Mouse (Mus musculus): ENCODE results near the gene S100a16.

The S100a16 gene

DNA sequence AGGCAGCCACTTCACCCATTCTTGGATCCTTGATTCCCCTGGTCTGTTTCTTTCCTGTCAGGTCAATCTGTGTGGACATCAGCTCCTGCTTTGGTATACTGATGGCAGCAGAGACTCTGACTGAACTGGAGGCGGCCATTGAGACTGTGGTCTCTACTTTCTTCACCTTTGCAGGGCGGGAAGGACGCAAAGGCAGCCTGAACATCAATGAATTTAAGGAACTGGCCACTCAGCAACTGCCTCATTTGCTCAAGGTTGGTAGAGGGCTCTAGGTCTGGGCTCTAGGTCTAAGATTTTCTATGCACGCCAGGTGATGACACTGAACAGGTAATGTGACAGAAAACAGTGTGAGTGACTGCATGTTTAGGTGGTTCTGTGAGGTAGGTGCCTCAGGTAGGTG lies 21.3 kb upstream of the S100a16 start:
- intact Hi-C loops (cut with DNase I), result no loop called here

DNA sequence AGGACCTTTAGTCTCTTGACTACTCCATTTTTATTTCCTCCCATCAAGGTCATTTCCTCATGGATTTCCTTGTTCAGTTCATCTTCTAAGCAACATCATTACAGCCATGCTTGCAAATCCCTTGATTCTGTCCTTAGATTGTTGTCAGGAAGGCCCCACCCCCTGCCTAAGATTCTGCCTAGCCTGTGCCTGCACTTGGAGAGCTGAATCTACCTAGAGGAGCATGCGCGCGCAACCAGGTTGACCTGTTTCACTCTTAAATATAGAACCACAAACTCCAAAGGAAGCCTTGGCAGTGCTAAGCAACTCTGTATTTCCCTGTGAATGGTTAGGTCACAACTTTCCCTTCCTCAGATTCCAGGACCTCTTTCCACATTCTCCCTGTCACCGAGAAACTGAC lies 19.3 kb upstream of the S100a16 start:
- intact Hi-C loops (cut with DNase I), result no loop called here

DNA sequence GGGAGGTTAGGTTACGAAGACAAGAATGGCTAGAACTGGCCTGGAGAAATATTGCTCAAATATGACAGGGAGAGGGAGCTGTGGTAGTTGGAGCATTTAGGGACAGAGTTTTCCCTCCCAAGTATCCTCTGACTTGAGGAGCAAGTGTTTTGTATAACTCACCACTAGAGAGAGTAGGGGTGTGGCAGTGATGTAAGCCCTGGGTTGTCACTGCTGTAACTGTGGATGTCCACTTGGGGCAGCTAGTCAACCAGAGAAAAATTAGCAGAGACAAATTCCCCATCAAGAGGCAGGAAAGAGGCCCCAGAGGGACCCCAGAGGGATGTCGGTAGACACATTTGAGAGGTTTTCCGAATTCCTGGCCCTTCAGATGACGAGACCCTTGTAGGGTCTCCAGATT lies 11.6 kb upstream of the S100a16 start:
- intact Hi-C loops (cut with DNase I), result loop anchor here (2.0 to 5.0 kb wide), 2 partner anchors 57 to 91 kb away; no protein-coding TSS in a partner anchor

DNA sequence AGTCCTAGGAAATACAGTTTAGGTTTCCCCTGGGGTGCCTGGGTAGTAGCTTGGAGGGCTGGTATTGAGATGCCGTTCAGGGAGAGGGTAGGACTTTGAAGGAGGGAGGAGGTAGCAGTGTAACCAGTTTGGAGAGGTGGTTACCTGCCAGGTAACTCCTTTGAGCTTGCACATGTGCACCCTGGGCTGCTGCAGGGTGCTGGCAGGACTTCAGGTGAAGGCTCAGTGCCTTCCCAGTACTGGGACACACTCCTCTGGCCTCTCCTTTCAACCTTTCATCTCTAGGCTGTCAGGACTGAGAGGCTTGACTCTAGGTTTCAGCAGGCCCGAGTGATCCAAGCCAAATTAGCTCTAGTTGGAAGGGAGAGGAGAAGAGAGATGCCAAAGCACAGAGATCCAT lies 11.0 kb upstream of the S100a16 start:
- intact Hi-C loops (cut with DNase I), result loop anchor here (5.0 kb wide), 1 partner anchor 56 kb away; no protein-coding TSS in a partner anchor

DNA sequence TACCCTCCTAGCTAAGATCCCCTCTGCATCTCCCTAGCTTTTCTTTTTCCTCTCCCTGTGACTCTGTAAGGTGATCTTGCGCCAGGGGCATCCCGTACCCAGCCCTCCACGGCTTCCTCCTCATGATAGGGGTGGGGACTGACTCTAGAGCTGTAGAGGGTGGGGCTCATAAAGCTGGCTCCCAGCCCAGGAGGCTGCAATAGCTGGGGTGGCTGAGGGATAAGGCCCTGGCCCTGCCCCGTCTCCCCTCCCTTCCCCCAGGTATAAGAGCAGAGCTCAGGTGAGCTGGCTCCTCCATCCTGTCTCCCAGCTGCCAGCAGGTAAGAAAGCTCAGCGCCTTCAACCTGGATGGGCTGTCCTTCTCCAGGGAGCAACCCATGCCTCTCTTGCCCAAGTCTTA lies 10.5 kb upstream of the S100a16 start, which contains the start of gene S100a14:
TSS of gene S100a14 (plus strand) at position 277 of the 400 bp plus-strand sequence.
- intact Hi-C loops (cut with DNase I), result loop anchor here (5.0 kb wide), 1 partner anchor 56 kb away; no protein-coding TSS in a partner anchor

DNA sequence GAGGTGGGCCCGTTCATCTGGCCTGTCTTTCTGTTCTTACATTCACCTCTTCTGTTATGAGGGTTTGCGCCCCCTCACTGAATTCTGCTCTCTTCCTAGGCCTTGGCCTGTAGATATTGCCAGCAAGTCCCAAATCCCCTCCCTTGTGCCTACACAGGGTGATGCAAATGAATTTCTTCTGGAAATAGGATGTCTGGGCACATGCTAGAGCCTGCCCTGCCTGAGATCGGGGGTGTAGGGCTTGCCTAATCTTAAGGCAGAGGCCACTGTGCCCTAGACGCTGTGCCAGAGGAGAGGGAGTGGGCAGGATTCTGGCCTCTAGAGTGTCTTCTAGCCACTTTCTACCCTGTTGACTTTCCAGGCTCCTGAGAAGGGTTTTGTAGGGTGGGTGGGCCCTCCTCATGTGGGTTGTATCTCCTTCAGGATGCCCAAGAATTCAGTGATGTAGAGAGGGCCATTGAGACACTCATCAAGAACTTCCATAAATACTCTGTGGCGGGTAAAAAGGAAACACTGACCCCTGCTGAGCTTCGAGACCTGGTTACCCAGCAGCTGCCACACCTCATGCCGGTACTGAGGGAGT lies 9.7 kb upstream of the S100a16 start:
- intact Hi-C loops (cut with DNase I), result loop anchor here (5.0 kb wide), 1 partner anchor 55 kb away; no protein-coding TSS in a partner anchor

DNA sequence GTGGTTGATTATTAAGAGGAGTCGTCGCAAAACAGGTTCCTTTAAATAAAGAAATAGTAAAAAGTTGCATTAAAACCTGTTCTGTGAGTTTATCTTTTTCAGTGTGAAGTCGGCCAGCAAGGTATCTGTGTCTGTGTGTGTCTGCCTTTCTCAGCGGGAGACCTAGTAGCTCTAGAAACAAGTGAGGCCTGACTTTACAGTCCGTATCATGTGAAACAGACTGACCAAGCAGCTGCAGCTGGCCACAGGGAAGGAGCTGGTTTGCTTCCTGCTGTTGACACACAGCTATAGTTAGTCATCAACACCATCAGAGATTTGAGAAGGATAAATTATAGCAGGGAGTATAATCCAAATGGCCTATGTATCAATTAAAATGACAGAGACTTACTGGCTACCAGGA lies 5.3 kb upstream of the S100a16 start:
- intact Hi-C loops (cut with DNase I), result no loop called here

DNA sequence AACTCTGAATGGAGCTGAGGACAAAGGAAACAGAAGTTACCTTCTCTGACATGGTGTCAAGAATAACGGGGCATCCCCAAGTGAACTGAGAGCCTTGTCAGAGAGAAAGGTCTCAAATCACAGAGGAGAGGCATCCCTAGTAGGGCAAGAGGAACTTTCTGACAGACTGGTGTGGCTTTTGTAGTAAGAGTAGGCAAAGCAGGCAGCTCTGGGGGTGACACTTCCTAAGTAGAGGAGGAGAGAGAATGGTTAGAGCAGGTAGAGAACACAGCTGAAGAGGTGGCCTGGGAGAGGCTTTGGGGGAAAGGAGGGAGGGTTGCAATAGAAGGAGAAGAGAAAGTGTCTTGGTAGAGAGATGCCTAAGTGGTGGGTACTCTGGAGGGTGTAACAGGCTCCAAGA lies 1.6 kb upstream of the S100a16 start:
- intact Hi-C loops (cut with DNase I), result no loop called here

DNA sequence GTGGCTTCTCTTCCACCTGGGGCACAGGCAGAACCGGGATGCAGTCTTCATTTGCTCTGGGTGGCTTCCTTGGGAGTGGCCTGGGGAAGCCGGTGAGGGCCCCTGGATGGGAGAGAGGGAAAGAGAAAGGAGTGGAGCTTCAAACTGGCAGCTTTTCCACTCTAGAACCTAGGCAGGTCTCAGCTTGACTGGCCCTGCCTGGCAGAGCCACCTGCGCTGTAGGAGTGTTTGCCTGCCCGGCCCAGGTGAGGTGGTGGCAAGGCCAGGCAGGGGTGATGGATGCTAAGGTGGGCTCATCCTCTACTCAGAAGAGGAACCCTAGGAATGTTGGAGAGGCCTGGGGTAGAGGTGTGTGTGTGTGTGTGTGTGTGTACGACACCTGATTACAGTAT lies 847 bp downstream of the S100a16 start:
- intact Hi-C loops (cut with DNase I), result no loop called here

DNA sequence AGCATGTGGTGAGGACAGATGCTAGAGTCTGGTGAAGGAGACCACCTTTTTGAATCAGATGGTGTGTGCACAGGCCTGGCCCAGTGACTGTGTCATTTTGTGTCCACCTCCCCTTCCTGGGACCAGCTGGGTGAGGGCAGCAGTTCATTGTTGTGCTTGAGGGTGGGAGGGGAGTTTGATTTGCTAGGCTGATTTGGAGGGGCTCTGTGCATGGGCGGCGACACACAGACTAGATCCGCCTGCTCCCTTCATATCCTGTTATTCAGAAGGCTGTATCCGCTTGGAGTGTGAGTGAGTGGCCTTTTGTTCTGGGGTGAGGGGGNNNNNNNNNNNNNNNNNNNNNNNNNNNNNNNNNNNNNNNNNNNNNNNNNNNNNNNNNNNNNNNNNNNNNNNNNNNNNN lies 3.9 kb downstream of the S100a16 start:
- intact Hi-C loops (cut with DNase I), result no loop called here

DNA sequence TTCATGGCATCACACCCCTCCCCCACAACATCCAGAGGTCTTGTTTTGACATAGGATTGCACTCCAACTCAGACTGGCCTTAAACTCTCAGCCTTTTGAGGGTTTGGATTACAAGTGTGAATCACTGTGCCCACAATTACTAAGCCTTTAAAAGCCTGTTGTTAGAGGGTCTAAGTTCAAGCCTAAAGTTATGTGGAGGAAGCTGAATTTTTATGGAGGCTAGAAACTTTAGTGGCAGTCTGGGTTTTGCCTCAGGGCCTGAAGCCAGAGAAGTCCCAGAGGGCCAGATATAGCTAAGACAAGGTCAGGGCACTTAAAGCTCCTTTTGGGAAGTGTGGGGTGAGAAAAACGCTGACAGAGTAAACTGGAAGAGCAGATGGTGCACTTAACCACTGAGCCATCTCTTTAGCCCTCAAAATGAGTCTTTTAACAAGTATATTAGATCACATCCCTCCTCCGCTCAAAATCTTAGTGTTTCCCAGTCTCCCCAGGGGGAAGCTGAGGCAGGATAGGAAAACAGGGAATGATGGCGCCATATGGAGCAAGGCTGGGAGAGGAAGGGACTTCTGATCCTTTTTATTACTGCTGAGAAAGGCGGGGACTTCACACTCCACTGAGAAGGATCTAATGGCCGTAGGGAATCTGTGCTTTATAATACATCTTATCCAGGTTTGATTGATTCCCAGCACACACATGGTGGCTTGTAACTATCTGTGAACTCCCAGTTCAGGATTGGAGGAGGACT lies 12.8 kb downstream of the S100a16 start:
- intact Hi-C loops (cut with DNase I), result no loop called here

DNA sequence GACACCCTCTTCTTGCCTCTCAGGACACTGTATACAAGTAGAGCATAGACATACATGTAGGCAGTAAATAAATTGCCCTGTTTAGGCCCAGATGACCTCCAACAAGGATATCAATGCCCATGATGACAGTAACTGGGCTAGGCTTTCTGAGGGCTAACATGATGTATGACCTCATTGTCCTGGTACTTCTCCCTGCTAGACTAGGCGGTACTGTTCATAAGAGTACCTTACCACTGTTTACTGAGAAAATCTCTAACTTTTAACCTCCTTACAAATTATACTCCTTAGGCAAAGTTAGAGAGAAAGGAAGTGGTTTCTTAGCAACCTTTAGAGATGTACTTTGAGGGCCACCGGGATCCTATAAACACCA lies 13.4 kb downstream of the S100a16 start:
- intact Hi-C loops (cut with DNase I), result no loop called here

DNA sequence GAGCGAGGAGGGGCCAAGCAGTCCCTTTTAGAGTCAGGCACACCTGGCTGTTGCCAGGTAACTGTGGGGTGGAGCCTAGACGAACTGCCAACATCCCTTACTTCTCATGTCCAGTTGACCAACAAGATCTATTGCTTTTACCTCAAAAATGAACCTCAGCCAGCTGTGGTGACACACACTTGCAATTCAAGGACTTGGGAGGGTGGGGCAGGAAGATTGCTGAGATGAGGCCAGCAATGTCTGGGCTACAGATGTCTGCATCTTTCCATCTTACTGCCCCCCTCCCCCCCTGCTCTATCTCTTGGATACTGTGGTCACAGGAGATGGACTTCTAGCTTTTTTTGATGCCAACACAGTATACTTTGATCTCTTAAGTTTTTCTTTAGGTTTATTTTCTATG lies 15.2 kb downstream of the S100a16 start:
- intact Hi-C loops (cut with DNase I), result no loop called here

DNA sequence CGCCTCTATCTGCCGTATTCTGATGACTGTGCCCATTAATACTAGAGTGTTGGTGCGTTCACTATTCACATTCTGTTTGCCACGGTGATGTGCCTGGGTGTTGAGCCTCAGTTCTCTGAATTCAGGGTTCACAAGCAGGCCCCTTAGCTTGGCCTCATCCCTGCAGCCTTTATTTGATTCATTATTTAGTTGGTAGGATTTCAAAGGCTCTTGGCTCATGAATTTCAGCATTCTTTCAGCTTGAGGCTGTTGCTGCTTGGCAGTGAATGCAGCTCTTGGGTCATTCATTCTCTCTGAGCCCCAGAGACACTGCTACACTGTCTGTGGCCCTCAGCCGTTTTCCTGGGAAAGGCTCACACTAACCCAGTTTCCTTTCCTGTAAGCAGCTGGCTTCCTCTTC lies 18.9 kb downstream of the S100a16 start:
- intact Hi-C loops (cut with DNase I), result no loop called here

DNA sequence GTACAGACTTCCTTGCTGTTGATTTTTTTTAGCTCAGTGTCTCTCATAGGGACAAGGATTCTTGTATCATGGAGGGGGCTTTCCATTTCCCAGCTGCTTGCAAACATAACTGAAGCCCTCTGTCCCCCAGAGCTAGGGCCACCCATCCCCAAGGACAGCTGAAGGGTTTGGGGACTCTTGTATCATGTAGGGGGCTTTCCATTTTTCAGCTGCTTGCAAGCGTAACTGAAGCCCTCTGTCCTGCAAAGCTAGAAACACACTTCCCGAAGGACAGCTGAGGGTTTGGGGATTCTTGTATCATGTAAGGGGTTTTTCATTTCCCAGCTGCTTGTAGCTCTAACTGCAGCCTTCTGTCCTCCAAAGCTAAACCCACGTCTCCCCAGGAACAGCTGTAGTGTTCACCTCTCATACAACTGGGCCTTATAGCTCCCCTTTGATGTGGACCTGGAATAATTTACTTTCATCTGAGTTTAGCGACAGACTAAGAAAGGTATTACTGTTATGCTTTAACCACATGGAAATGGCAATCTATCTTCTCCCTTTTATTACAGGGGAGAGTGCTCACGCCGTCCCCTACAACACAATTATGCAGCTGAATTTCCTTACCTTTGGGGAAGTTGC lies 23.1 kb downstream of the S100a16 start, which contains the start of gene S100a3:
TSS of gene S100a3 (plus strand) at position 571 of the 621 bp plus-strand sequence.
- intact Hi-C loops (cut with DNase I), result no loop called here

DNA sequence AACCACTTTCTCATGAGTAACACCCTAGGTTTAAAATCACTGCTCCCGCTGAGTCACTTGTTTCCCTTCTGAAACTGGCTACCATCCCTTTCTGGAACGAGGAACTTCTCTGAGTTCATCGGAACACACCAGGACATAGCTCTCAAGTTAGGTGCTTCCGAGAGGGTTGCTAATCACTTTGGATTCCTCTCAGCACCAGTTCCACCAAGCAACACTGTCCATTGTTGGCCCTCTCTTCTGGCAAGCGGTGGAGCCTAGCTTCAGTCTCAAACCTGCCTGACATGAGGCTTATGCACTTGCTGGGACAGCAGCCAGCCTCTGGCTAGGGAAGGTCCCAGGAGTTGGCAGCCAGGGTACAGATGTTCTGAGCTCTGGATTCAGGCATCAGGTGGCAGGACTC lies 37.6 kb downstream of the S100a16 start:
- intact Hi-C loops (cut with DNase I), result no loop called here

DNA sequence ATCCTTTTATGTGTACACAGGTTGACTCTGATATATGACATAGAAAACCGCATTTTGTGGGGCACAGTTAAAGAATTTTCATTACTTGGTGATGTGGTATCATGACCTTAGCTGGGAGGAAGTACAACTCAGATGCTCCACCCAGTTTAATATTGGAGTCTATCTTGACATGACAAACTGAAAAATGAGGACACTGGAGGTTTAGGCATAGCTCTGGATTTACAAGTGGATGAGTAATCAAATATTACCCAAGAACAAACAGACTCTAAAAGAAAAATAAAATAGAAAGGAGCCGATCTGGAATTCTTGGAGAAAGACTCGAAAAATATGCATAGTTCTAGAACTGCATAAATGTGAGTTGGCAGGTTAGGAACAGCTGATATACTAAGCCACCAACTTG lies 38.3 kb downstream of the S100a16 start:
- intact Hi-C loops (cut with DNase I), result no loop called here

DNA sequence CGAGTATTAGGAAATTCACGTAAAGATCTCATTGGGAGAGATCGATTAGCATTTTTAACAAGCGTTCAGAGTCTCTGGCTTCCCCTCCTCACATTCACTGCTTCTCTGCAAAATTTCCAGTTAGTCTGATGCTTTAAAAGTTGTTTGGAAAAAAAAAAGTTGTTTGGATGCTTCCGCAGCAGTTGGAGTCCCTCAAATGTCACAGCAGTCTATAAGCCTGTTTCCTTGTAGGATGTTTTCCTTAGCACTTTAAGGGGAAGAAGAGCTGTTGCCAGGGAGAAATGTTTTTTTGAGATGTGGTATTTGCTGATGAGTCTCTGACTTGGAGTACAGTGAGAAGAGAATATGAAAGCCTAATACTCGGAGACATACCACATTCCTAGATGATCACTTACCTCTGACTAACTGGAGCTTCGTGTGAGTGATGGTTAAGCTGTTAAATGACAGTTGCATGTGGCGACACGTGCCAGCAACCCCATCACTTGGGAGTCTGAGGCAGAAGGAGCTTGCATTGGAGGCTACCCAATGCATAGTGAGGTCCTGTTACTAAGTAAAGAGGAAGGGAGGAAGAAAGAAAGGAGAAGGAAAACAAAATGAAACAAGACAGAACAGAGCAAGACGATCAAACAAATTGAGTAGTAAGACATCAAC lies 39.4 kb downstream of the S100a16 start:
- intact Hi-C loops (cut with DNase I), result no loop called here

DNA sequence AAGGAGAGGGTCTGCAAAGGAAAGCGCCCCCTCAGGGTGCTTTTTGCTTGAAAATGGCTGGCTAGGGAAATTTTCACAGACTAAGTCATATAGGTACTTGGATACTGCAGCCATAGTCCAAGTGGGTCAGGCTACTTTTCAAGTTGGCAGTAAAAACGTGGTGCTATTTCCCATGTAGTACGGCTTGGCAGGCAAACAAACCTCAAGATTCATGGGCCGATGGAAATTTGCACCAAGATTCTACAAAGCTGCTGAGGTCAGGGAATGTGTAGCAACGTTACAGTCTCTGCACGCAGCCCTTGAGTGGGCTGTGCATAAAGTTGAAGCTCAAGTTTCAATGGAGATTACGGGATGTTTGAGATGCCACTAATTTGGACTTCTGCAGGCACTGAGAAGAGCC lies 42.4 kb downstream of the S100a16 start:
- intact Hi-C loops (cut with DNase I), result no loop called here

DNA sequence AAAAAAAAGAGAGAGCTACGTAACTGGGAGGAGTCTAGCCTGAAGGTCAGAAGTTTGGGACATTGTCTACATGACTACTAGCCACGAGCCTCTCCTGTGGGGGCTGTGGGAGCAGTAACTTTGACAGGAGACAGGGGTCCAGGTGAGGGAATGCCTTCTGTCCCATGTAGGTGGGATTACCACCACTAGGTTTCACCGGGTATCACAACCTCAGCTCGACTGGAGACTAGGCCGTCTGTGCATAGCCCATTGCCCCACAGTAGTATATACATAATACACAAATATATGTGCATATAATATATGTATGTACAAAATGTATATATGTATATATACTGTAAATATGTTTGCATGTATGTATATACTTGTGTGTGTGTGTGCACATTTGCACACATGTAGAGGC lies 44.1 kb downstream of the S100a16 start:
- intact Hi-C loops (cut with DNase I), result loop anchor here (5.0 kb wide), 1 partner anchor 54 kb away; the partner anchor contains the start of gene S100a14

DNA sequence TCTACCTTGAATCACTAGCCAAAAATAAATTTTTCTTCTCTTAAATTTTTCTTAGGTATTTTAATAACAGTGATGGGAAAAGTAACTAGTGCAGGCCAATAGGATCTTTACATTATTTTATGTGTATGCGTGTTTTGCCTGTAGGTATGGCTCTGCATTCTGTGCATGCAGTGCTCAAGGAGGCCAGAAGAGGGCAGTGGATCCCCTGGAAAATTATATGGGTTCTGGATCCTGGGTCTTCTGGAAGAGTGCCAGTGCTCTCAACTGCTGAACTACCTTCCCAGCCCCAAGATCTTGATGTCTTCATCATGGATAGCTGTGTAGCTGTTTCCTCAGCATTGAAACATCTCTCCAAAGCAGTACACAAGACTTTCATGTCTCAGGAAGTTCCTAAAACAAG lies 45.1 kb downstream of the S100a16 start:
- intact Hi-C loops (cut with DNase I), result loop anchor here (5.0 kb wide), 1 partner anchor 55 kb away; the partner anchor contains the start of gene S100a14

DNA sequence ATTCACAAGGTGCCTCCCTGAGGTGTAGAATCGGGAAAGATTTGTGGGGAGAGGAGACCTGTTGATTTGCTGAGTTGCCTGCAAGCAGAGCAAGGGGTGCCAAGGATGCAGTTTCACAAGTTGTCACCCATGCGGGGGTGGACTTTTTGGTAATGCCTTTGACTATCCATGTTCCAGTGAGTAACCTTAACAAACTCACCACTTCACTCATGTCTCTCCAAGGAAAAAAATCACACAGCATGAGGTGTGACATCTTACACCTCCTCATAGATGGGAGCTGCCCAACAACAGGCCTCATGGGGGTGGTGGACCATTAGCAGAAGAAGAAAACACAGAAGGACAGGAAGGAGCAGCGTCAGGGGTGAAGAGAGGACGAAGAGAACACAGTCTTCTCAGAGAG lies 45.5 kb downstream of the S100a16 start:
- intact Hi-C loops (cut with DNase I), result loop anchor here (5.0 kb wide), 1 partner anchor 55 kb away; the partner anchor contains the start of gene S100a14
